Mouse (Mus musculus): ENCODE measurements around the gene Pfpl. TPM values are rescaled to one million over a fixed set of nuclear protein-coding genes. Genes with fewer than 3 reads are reported as not detected.

Pfpl gene
- polyA plus RNA-seq, 1 experiment from 2014 or later = not detected

DNA sequence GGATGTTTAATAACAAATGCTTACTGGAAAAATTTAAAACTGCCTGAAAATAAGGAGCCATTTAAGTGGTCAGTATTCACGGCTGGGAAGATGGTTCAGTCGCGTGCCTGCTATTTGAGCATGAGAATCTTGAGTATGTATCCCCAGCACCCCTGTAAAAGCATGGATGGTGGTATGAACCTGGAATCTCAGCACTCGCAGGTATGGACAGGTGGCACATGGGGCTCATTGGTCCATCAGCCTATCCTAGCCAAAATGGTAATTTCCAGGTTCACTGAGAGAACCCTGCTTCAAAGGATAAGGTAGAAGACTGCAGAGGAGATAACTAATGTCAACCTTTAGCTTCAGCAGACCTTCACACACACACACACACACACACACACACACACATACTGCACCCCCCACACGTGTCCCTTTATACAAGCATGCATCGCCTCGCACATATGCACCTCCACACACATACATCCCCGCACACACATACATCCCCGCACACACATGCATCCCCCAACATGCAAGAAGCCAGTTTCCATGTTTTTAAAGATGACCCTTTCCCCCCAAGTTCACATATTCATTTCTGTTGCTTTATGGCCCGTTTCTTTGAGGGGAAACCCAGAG is 37.9 kb downstream of the Pfpl start:
- Histone ChIP-seq H3K4me2 (no peak overlapping the region), H3K9me3 (replicated peaks) (no peaks in the 10 kb centered on the region), H3K4me1 (replicated peaks) (no peaks in the 10 kb centered on the region), H3K36me3 (replicated peaks) (no peaks in the 10 kb centered on the region), H3K9ac (no peak overlapping the region), H3K4me3 (replicated peaks) (no peak overlapping the region), H3K27ac (replicated peaks) (no peak overlapping the region), H3K27me3 (no peaks in the 10 kb centered on the region)
- no peak for ATAC-seq (ENCODE audit: insufficient read depth)
- WGBS (ENCODE audit: insufficient replicate concordance) = 66% methylated on average over 10 of the region's 10 CpGs

DNA sequence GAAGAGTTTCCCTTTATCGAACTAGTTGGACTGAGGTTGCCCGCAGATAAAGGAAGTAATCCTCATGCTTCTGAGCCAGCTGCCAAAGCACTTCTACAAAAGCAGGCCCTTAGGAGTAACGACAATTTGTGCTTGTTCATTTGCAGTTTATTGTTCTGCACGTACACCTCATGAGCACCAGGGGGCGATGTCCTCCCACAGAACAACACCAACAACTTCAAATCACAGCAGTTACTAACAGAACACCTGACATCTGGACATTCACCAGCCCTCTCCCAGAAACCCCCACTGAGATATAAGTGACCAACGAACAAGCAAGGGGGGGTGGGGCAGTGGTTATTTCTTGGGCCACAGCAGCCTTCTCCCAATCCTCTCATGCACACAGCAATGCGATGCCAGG is 38.5 kb downstream of the Pfpl start:
- H3K27ac ChIP-seq (replicated peaks) = no peak overlapping the region
- 16% methylated on average over 7 of the region's 7 CpGs for WGBS (ENCODE audit: insufficient replicate concordance)
- no peaks in the 10 kb centered on the region for H3K9me3 ChIP-seq (replicated peaks)
- H3K9ac ChIP-seq = no peak overlapping the region
- H3K27me3 ChIP-seq = no peaks in the 10 kb centered on the region
- no peaks in the 10 kb centered on the region for H3K36me3 ChIP-seq (replicated peaks)
- no peak overlapping the region for H3K4me2 ChIP-seq
- ATAC-seq (ENCODE audit: insufficient read depth) = no peak
- H3K4me3 ChIP-seq (replicated peaks) = no peak overlapping the region
- no peaks in the 10 kb centered on the region for H3K4me1 ChIP-seq (replicated peaks)

DNA sequence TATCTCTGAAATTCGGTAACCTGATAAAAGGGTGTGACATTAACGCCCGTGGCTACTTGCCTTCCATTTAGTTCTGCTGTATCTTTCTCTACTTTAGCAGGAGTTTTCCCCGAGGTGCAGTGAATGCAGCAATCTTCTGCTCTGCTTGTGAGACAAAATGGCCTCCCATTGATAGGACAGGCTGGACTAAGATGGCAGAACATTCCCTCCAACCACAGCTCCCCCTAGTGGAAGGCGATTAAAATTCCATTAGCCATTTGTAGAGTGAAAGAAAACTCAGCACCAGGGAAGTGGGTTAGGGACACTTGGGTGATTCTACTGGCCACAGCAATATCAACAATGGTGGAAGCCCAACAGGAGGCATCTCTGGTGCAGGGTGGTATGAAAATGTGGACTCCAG is 39.7 kb downstream of the Pfpl start:
- WGBS (ENCODE audit: insufficient replicate concordance) = 67% methylated on average over 5 of the region's 5 CpGs
- Histone ChIP-seq H3K9me3 (replicated peaks) (no peaks in the 10 kb centered on the region), H3K27me3 (no peaks in the 10 kb centered on the region), H3K27ac (replicated peaks) (no peak overlapping the region), H3K4me1 (replicated peaks) (no peaks in the 10 kb centered on the region), H3K4me2 (no peak overlapping the region), H3K4me3 (replicated peaks) (no peak overlapping the region), H3K36me3 (replicated peaks) (no peaks in the 10 kb centered on the region), H3K9ac (no peak overlapping the region)
- no peak for ATAC-seq (ENCODE audit: insufficient read depth)

DNA sequence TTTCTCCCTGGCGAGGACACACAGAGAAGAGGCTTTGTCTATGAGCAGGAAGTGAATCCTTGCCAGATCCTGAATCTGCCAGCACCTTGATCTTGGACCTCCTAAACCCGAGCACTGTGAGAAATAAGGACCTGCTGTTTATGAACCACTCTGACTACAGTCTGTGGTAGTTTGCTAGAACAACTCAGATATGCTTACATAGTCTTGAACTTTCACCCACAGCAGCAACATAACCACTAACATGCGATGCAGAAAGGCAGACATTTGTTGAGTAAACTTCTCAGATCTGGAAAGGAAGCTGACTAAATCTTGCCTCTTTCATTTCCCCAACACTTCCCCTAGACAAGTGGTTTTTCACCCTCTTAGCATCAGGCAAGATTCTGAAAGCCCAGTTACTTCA is 44.2 kb downstream of the Pfpl start:
- 39% methylated on average over 3 of the region's 3 CpGs for WGBS (ENCODE audit: insufficient replicate concordance)
- H3K9me3 ChIP-seq (replicated peaks) = no peaks in the 10 kb centered on the region
- no peak overlapping the region for H3K27ac ChIP-seq (replicated peaks)
- H3K27me3 ChIP-seq = no peaks in the 10 kb centered on the region
- 0 out of 2 replicates have a peak, but pooled peaks cover 4% of the 10 kb centered on the region for H3K4me1 ChIP-seq (replicated peaks)
- no peak overlapping the region for H3K9ac ChIP-seq
- no peak overlapping the region for H3K4me2 ChIP-seq
- H3K4me3 ChIP-seq (replicated peaks) = no peak overlapping the region
- 0 out of 2 replicates have a peak, but pooled peaks cover 4% of the 10 kb centered on the region for H3K36me3 ChIP-seq (replicated peaks)
- ATAC-seq (ENCODE audit: insufficient read depth) = no peak

DNA sequence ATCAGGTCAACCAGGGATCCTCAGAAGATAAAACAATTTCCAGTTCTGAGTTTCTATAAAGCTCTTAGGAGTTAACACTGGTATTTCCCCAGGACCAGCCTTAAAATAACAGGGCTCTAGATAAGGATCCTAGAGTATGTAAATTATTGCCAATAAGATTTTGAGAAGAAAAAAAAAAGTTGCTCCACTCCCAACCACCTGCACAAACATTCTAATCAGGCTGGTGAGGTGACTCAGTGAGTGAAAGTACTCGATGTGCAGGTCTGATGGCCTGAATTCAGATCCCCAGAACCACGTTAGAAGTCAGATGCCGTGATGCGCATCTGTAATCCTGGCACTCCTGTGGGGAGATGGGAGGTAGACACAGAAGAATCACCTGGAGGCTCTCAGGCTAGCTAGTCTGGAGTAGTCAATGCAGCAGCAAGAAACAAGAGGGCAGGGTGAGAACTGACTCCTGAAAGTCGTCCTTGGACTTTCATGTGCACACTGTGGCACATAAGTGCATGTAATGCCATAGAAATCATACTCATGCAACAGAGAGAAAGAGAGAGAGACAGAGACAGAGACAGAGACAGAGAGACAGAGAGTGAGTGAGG is 44.8 kb downstream of the Pfpl start:
- Histone ChIP-seq H3K27me3 (no peaks in the 10 kb centered on the region), H3K4me3 (replicated peaks) (no peak overlapping the region), H3K27ac (replicated peaks) (no peak overlapping the region), H3K4me1 (replicated peaks) (0 out of 2 replicates have a peak, but pooled peaks cover 4% of the 10 kb centered on the region), H3K9ac (no peak overlapping the region), H3K4me2 (no peak overlapping the region), H3K9me3 (replicated peaks) (no peaks in the 10 kb centered on the region), H3K36me3 (replicated peaks) (0 out of 2 replicates have a peak, but pooled peaks cover 4% of the 10 kb centered on the region)
- 65% methylated on average over 5 of the region's 5 CpGs for WGBS (ENCODE audit: insufficient replicate concordance)
- ATAC-seq (ENCODE audit: insufficient read depth) = no peak

DNA sequence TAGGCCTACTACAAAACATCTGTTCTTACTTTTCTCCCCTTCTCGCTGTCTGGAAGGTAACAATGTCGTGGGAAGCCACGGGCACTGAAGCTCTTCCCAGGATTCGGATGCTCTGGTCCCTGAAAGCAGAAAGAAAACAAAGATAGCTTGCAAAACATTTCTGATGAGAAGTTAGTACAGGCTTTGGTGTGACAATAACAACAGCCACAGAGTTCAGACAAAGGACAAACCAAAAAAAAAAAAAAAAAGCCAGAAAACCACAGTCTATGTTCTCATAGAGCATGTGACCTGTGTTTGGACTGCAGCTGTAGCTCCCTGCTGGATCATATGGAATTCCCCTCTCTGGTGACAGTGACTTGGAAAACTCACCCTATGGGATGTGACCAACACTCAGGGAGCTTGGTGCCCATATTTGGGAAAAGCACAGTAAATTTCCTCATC is 45.5 kb downstream of the Pfpl start:
- Histone ChIP-seq H3K27me3 (no peaks in the 10 kb centered on the region), H3K36me3 (replicated peaks) (0 out of 2 replicates have a peak, but pooled peaks cover 4% of the 10 kb centered on the region), H3K4me1 (replicated peaks) (0 out of 2 replicates have a peak, but pooled peaks cover 6% of the 10 kb centered on the region), H3K4me3 (replicated peaks) (no peak overlapping the region), H3K27ac (replicated peaks) (no peak overlapping the region), H3K4me2 (no peak overlapping the region), H3K9ac (no peak overlapping the region), H3K9me3 (replicated peaks) (no peaks in the 10 kb centered on the region)
- WGBS (ENCODE audit: insufficient replicate concordance) = 56% methylated on average over 4 of the region's 4 CpGs
- no peak for ATAC-seq (ENCODE audit: insufficient read depth)

DNA sequence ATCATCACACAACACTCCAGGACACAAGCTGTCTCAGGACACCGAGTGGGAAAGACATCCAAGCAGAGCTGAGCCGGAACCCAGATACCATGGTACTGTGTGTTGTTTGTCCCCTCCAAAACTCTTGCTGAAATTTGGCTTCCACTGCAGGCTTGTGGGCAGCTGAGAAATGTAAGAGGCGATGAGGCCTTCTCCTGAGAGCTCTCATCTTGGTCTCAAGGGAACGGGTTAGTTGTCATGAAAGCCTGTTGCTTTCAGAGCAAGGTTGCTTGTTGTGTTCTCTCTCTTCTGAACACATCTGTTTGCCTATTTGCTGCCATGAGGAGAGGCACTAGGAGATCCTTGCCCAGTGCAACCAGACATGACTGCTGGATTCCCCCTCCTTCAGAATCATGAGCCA is 46.2 kb downstream of the Pfpl start:
- Histone ChIP-seq H3K27ac (replicated peaks) (no peak overlapping the region), H3K4me1 (replicated peaks) (0 out of 2 replicates have a peak, but pooled peaks cover 8% of the 10 kb centered on the region), H3K36me3 (replicated peaks) (0 out of 2 replicates have a peak, but pooled peaks cover 4% of the 10 kb centered on the region), H3K9me3 (replicated peaks) (no peaks in the 10 kb centered on the region), H3K9ac (no peak overlapping the region), H3K4me2 (no peak overlapping the region), H3K4me3 (replicated peaks) (no peak overlapping the region), H3K27me3 (no peaks in the 10 kb centered on the region)
- ATAC-seq (ENCODE audit: insufficient read depth) = no peak
- WGBS (ENCODE audit: insufficient replicate concordance) = 56% methylated on average over 4 of the region's 4 CpGs

DNA sequence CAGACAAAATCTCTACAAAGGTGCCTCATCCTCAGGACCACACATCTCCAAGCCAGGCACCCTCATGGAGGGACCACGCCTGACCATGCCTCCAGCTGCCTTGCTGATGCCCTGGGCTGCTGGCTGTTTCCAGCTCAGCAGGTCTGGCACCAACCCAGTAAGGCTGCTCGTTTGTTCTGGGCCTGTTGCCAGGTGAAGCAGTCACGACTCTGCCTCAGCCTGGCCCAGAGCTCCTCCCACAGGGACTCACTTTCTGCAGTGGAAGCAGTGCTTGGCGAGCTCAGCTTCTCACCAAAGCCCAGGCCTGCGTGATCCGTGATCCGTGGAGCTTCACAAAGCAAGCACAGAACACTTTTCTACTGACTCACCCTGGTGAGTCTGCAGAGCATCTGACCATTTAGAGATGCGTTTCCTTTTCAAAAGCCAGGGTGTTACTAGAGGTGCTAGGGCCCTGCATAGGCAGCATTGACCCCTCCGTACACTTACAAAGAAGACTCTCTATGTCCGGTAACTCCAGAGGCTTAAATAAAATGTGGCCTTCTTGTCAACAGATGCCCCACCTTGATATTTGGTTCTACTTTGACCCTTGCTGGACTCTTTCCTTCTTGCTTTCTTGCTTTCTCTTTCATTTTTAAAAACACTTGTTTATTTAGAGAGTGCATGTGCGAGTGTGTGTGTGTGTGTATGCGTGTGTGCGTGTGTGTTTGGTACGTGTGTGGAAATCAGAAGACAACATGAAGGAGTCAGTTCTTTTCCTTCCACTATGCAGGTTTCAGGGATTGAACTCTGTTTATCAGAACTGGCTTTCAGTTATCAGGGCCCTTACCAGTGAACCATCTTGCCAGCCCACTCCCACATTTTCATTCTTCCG is 47.9 kb downstream of the Pfpl start:
- Histone ChIP-seq H3K27me3 (no peaks in the 10 kb centered on the region), H3K9ac (no peak overlapping the region), H3K36me3 (replicated peaks) (0 out of 2 replicates have a peak, but pooled peaks cover 4% of the 10 kb centered on the region), H3K9me3 (replicated peaks) (no peaks in the 10 kb centered on the region), H3K4me2 (no peak overlapping the region), H3K27ac (replicated peaks) (no peak overlapping the region), H3K4me1 (replicated peaks) (0 out of 2 replicates have a peak, but pooled peaks cover 8% of the 10 kb centered on the region), H3K4me3 (replicated peaks) (no peak overlapping the region)
- 59% methylated on average over 15 of the region's 15 CpGs for WGBS (ENCODE audit: insufficient replicate concordance)
- peak; percentile 79 for ATAC-seq (ENCODE audit: insufficient read depth)

DNA sequence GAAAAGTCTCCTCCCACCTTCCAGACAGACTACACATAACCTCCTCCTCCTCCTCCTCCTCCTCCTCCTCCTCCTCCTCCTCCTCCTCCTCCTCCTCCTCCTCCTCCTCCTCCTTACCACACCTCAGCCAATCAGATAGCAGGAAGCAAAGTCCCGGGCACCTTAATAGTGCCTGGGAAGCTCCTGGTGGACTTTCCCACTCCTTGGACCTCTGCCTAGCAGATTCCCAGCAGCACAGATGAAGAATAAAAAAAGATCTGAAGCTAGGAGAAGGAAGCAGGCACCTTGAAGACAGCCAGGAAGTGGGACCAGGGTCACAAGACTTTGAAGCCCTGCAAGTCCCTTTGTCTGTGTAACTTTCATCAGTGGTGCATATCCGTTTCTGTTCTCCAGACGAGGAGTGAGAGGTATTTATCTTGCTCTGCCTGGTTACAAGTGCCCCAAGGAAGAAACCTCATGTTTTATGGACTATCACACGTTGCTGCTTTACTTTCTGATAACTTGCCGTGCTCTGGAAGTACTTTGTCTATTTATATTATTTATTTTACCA is 49.1 kb downstream of the Pfpl start:
- no peak overlapping the region for H3K27ac ChIP-seq (replicated peaks)
- H3K4me3 ChIP-seq (replicated peaks) = no peak overlapping the region
- no peak overlapping the region for H3K9ac ChIP-seq
- 0 out of 2 replicates have a peak, but pooled peaks cover 4% of the 10 kb centered on the region for H3K36me3 ChIP-seq (replicated peaks)
- 32% methylated on average over 5 of the region's 5 CpGs for WGBS (ENCODE audit: insufficient replicate concordance)
- no peak overlapping the region for H3K4me2 ChIP-seq
- no peaks in the 10 kb centered on the region for H3K27me3 ChIP-seq
- 0 out of 2 replicates have a peak, but pooled peaks cover 8% of the 10 kb centered on the region for H3K4me1 ChIP-seq (replicated peaks)
- no peak for ATAC-seq (ENCODE audit: insufficient read depth)
- no peaks in the 10 kb centered on the region for H3K9me3 ChIP-seq (replicated peaks)

DNA sequence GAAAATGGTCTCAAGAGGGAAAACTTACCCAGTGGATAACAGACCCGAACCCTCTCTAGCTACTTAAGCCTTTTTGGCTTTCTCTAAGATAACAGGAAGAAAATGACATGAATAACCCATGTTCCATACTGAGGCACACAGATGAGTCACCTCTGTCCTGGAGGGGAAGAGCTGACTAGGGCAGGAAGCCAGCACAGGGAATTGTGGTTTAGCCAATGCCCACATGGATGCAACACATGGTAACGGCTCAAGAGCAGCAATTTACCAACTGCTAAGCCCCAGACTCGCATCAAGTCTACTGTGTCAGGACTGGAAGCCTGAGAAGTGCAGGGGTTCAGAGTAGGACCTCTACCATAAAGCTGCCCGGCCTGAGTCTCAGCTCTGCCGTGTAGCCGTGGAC is 50.7 kb downstream of the Pfpl start:
- WGBS (ENCODE audit: insufficient replicate concordance) = 46% methylated on average over 6 of the region's 6 CpGs
- ATAC-seq (ENCODE audit: insufficient read depth) = no peak
- H3K36me3 ChIP-seq (replicated peaks) = peaks cover 4% of the 10 kb centered on the region; the same call in 1 of the 2 replicates
- H3K4me2 ChIP-seq = no peak overlapping the region
- 0 out of 2 replicates have a peak, but pooled peaks cover 8% of the 10 kb centered on the region for H3K4me1 ChIP-seq (replicated peaks)
- no peaks in the 10 kb centered on the region for H3K9me3 ChIP-seq (replicated peaks)
- no peak overlapping the region for H3K27ac ChIP-seq (replicated peaks)
- H3K9ac ChIP-seq = no peak overlapping the region
- no peak overlapping the region for H3K4me3 ChIP-seq (replicated peaks)
- no peaks in the 10 kb centered on the region for H3K27me3 ChIP-seq

All from liver, embryonic 15.5 days (tissue).